Mouse (Mus musculus) CD8-positive naive resting alpha-beta T cell, adult 2 months (primary cell): ENCODE data around the gene Aldoart2.
"Not testable (repeated sequence)": the region's sequence is repeated elsewhere in the genome, so short reads cannot be mapped to it uniquely, and the experiment has no call there.

Experiments used
- DNase-seq, 2 experiments: peaks; one replicate each; pipeline ENCODE4 v3.0.0; 2022; ENCODE audit warnings: low read depth in 2 of 2, low spot score in 2 of 2

Aldoart2 gene

DNA sequence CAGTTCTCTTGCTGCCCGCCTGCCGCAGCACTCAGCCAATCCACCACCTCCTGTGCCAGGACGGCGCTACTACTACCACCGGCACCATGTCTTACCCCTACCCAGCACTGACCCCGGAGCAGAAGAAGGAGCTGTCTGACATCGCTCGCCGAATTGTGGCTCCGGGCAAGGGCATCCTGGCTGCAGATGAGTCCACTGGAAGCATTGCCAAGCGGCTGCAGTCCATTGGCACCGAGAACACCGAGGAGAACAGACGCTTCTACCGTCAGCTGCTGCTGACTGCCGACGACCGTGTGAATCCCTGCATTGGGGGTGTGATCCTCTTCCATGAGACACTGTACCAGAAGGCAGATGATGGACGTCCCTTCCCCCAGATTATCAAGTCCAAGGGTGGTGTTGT lies at the start of gene Aldoart2:
Aldoart2 (plus strand) TSS at position 34 of the 400 bp plus-strand sequence.
- no peak for DNase-seq

DNA sequence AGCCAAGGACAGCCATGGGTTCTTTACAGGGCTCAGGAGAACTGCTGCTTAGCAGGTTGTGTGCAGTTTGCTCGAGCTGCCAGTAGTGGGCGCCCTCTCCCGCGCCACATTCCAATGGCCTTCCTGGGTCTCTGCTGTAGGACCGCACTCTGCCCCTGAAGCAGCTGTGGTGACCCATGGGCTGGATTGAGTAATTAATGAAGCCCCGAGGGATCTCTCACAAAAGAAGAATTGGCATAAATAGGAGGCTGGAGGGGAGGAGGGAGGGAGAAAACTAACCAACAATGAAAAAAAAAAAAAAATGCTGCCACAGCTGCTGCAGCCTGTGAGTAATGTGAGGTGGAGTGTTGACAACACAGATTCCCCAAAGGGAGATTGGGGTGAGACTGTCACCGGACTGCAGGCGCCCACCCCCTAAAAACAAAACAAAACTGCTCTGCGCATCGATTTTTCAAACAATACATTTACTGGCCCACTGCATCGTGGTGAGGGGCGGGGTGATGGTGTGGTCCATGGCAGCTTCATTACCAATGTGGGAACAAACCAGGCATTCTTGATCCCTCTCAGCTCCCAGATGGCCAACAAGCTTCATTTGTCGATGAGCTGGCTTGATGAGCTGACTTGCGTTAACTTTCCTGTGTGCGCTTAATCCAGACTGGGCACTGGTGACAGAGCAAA lies 46.8 kb upstream of the Aldoart2 start:
- DNase-seq: no peak

DNA sequence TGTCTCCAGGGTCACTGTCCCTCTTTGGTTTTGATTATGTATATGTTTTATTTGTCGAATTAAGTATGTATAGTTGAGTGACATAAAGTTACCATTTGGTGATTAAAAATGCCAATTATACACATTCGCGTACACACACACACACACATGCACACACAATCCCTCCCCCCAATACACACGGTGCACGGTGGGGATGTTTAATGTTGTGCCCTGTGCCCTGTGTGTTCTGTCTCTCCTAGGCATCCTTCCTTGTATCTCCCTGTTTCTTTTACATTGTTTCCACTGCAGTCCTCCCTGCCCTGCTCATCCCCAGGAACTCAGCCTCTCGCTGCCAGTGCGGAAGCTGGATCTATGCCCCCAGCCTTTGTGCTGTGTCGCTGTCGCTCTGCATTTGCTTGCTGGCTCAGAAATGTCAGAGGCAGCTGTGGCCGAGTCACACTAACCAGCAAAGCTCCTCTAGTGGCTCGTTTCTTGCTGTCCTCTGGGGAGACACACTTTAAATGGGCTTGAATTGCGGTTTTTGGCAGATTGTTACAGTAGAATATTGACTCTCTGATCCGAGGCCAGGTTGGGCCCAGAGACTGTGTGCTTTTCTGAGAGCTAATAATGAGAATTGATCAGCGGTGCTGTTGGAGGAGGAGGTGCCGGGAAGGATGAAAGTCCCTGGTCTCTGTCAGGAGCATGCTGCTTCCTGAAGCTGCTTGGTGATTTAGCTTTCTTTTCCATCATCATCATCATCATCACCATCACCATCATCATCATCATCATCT lies 37.9 kb upstream of the Aldoart2 start:
- DNase-seq: no peak

DNA sequence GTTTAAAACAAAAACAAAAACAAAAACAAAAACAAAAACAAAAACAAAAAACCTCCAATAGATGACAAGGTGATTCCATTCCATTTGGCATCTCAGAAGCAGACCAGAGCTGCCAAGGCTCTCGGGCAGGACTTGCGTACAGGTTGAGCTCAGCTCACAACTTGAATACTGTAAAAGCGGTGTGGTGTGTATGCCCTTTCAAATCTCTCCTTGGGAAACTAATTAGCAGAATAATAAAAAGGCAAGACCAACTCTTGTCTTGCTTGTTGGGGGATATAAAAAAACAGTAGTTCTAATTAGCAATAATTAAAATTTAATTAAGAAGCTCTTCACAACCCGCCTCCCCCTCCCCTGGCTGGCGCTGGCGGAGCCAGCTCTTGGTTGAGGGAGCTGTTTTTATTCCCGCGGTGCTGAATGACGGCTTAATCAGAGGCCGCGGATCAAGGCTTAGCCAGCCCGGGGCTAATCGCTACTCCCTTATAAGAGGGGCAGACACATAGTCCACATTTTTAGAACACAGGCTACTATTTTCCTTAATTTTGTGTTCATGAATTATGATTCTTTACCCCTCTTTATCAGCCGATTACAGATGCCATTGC lies 28.4 kb upstream of the Aldoart2 start:
- no peak for DNase-seq

DNA sequence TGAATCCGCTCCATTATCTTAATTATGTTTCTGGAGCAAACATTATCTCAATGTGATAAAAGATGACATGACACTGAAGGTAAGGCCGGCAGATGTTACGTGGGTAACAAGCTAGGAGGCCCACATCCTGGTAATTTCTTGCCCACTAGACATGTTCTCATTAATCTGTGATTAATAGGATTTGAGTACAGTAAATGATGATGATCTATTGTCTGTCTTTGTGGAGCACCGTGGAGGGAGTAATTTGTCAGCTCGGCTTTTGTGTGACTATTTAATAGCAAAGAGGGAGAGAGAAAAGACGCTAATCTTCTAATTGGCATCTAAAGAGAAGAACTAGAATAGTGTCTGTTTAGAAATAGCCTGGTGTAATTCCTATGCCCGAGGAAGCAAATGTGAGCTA lies 27.3 kb upstream of the Aldoart2 start:
- no peak for DNase-seq

DNA sequence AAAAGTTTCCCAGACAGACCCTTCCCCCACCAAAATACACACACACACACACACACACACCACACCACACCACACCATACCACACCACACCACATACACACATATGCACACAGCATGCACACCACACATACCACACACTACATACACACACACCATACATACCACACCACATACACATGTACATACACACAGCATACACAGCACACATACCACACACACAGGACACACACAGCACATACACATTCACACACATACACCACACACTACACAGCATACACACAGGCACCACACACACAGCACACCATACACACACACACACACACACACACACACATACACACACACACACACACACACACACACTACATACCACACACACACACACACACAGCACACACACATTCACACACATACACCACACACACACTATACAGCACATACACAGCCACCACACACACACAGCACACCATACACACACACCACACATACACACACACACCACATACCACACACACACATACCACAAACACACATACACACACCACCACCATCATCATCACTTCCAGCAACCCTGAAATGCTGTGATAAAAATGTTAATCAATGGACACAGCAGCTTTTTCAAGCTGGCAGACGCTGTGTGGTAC lies 26.6 kb upstream of the Aldoart2 start:
- no peak for DNase-seq

DNA sequence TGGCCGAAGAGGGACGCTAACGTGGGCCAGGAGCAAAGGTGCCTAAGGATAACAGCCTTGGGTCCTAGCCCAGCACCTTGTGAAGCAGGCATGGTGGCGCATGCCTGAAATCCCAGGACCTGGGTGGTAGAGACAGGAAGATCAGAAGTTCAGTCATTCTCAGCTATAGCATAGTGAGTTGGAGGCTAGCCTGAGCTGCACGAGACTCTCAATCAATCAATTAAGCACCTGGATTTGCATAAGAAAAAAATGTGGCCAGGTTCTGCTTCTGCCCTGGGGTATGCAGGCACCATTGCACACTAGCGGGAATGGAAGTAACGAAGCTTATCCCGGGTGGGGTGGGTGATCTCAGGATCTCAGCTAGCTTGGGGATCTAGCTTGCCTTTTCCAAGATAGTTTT lies 25.9 kb upstream of the Aldoart2 start:
- no peak for DNase-seq

DNA sequence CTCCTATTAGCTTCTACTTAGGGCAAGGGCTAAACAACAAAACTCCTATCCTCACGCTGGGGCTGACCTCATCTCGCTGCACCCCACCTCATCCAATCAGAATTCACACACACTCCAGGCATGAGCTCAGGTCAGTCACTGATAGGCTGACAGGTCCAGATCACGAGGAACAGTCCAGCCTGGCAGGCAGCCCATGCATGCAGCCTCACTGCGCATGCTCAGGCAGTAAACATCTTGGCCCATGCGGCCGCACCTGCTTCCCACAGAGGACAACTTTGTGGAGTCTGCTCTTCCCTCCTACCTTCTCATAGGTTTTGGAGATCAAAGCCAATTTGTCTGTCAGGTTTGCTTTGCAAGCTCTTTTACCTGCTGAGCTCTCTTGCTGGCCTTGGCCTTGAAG lies 10.1 kb upstream of the Aldoart2 start:
- DNase-seq: not testable (repeated sequence)

DNA sequence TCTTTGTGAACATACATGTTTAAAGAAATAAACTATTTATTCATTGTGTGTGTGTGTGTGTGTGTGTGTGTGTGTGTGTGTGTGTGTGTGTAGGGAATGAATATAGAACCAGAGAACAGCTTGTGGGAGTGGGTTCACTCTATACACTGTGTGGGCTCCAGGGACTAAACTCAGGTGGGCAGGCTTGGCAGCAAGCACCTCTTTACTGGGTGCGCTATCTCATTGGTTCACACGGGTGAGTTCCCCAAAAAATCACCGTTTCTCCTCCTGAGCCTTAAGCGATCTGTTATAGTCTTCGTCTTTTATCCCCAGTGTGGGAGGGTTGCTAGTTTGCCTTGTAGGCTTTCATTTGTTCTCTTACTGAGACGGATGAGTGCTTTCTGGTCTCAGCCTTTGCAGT lies 7.2 kb upstream of the Aldoart2 start:
- no peak for DNase-seq

DNA sequence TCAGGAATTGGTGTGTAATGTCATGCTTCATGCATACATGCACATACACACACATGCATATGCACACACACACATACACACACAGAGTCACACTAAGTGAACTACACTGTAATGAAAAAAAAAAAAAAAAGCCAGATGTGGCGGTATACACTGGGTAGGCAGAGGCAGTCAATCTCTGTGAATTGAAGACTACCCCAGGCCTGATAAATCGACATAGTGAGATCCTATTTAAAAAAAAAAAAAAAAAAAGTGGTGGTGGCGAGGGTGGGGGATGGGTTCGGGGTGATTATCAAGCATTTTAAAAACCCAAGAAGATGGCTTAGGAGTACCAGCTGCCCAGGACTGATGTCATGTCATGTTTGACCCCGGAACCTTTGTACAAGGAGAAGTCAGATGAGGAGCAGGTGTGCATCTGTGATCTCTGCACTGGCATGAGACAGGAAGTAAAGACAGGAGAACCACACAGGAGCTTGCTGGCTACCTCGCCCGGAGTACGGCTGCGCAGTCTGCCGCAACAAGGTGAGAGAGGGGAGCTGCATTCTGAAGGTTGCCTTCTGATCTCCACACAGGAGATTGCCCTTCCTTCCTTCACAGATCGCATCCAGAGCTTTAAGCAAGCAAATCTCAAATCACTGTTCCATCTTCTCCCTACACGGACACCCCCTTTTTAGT lies 5.7 kb upstream of the Aldoart2 start:
- DNase-seq: no peak

DNA sequence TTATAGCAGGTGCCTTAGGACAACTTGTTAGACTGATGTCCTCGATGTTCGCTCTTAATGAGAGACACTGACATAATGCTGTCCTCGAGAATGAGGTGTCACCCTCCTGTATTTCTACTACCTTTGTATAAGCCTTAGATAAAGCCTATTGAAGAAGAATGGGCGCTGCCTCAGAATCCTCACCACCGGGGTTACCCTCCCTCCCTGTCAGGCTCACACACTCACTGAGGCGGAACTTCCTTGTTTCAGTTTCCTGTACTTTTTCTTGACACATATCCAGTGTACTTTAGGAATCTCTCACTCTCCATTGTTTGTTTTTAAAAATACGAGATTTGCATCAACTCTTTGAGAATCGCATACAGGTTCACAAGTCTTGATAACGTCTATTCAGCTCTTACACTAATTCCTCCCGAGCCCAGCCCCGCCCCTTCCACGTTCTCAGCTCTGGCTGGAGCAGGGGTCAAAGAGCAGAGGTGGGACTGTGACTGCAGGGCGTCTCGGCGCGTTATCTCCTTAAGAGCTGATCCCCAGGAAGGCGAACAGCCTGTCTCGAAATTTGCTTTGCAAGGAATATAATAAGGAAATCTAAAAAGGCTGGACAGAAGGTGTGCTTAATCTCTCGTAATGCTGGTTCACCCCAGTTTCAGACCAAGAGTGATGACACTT lies 4.9 kb upstream of the Aldoart2 start:
- DNase-seq: peak in 1 of 2 experiments; percentile 3

DNA sequence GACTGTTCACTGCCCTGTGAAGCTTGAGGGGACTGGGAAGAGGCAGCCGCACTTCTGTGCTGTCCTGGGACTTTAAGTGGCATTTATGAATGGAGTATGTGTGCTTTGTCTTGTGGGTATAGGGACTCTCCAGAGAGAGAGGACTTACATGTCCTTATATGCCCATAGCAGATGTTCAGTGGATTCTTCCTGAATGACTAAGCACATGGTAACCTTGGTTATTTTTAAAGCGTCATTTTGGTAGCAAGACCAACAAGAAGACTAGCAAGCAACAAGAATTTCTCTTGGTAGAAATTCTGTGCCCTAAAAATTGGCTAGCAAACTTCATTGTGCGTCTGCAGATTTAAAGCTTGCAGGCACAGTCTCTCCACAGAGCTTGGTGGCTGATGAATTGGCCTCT lies 1.3 kb upstream of the Aldoart2 start:
- DNase-seq: no peak

DNA sequence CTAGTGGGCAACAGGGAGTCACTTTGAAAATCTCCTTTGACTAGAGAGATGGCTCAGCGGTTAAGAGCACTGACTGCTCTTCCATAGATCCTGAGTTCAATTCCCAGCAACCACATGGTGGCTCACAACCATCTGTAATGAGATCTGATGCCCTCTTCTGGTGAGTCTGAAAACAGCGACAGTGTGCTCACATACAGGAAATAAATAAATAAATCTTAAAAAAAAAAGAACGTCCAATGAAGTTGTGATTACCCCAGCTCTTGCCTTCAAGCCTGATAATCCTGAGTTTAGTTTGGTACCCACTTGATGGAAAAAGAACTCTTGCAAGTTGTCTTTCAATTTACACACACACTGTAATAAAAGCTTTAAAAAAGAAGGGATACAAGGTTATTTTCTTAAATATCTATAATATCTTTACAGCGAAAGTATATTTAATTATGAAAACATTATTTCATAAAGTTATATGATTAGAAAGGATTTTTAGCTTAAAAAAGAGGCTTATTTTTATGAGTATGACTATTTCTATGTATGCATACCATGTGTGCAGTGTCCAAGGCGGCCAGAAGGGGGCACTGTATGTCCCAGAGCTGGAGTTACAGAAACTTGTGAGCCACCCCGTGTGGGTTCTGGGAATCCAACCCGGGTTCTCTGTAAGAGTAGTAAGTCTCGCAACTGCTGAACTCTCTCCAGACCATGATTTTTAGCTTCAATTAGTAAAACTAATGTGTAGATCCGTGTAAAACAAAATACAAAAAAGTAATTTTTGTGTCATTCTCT lies 664 bp upstream of the Aldoart2 start:
- no peak for DNase-seq

DNA sequence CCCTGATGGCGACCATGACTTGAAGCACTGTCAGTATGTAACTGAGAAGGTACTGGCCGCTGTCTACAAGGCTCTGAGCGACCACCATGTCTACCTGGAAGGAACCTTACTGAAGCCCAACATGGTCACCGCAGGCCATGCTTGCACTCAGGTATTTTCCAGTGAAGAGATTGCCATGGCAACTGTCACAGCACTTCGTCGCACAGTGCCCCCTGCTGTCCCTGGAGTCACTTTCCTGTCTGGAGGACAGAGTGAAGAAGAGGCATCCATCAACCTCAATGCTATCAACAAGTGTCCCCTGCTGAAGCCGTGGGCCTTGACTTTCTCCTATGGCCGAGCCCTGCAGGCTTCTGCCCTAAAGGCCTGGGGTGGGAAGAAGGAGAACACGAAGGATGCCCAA lies 828 bp downstream of the Aldoart2 start:
- DNase-seq: no peak

DNA sequence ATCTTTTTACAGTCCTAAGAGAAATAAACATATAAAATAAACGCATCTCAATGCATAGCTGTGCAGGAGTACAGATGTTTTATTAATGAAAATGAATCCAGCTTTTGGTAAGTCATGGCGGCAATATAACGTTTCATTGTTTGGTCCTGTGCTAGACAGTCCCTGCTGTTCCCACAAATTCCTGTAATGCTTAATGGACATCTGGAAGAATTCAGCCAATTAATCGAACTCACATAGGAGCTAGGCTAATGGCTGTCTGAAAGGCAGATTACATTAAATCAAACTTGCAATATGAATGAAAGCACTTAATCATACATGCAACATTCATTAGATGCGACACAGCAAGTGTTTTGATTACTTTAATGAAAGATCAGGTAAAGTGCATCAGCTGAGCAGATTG lies 1.8 kb downstream of the Aldoart2 start:
- no peak for DNase-seq

DNA sequence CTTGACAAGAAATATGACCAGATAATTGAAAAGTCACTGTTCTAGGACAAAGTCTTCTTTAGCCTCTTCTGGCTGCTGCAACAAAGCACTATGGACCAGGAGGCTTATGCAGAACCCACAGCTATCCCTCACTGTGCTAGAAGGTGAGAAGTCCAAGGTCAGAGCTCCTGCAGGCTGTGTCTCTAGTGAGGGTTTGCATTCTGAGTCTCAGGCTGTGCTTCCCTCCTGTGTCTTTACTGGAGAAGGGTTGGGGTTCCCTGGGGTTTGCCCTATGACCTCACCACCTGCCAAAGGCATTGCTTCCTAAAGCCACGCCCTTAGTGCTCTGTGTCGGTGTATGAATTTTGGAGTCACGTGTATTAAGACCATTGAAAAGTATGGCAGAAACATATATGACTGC lies 3.4 kb downstream of the Aldoart2 start:
- DNase-seq: no peak

DNA sequence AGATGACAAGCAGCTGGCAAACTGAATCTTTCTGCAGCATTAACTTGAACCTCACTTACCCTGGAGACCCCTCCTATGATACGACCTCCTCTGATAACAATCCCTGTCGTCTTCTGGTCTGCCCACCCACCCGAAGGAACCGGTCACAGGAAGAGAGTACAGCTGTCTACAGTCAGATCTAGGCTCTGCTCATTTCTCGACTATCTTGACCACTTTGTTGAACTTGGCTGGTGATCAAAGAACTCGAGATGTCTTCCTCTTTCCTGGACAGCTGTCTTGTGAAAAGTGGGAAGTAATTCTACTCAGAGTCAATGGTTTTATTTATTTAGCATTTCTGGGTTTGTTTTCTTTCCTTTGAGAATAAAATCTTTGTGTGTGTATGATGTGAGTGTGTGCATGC lies 4.6 kb downstream of the Aldoart2 start:
- no peak for DNase-seq

DNA sequence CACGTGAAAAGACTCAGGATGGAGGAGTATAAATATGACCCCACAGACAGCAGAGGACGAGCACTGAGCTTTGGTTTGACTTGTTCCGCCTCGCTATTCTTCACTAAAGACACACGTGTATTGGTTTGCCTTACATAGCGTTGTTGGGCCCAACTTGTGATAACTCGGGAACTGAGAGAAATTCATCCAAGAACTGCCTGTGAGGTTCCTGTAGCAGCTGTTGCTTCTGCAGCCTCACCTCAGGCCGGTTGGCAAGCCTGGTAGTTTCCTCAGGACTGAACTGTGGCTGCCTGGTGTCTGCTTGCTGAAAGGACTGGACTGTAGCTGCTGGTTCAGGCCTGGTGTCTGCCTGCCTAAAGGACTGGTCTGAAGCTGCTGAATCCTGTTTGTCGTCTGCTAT lies 5.6 kb downstream of the Aldoart2 start:
- no peak for DNase-seq

DNA sequence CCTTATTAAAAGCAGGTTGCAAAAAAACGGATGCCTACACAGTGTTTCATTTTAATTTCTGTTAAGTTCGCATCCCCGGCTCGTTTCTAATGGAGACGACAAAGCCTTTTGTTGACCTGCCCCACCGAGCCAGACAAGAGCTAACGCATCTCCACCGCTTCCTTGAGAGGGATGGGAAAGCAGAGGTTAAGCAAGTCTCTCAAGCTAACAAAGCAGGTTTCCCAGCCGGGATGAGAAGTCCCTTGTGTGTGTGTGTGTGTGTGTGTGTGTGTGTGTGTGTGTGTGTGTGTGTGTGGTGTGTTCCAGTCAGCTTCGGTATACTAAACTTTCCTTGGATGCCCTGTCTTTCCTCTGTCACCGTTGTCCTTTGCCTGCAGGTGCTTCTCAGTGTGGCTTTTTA lies 6.1 kb downstream of the Aldoart2 start:
- no peak for DNase-seq

DNA sequence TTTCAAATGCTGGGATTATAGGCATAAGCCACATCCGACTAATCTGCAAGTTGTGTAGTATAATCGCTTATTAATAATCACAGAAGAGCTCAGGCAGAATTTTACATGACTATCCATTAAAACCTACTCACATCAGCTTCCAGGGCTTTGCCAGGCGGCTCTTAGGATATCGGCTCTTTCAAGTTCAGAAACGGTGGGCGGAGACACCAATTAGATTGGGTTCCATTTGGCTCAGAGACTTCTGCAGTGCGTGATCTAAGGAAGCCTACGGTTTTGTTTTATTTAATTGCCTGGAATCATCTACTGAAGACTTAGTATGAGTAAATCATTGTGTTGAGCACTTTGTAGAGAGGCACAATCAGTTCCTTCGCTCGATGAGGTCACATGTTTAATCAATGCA lies 6.6 kb downstream of the Aldoart2 start:
- no peak for DNase-seq
